Mouse (Mus musculus) thymus, adult 2 months (tissue): ENCODE results near the gene Tbkbp1. TPM values are rescaled to one million over a fixed set of nuclear protein-coding genes. Genes with fewer than 3 reads are reported as not detected.
A peak's percentile ranks its signal among the peaks of the same experiment; 100 is the strongest.

Source experiments
- DNase-seq: peaks from one replicate; pipeline ENCODE4 v3.0.0; 2021
- H3K27ac ChIP-seq: fragments of 200-500 bp; 2 replicates; pipeline ENCODE4 v1.5.1; 2012; ENCODE audit warnings: low read length, control low read depth; ENCODE audit not compliant: control insufficient read depth, insufficient read depth
- H3K27me3 ChIP-seq: fragments of 200-500 bp; 2 replicates; pipeline ENCODE4 v1.6.1; 2012; ENCODE audit warnings: mild to moderate bottlenecking, low read length, moderate library complexity, mixed read lengths; ENCODE audit not compliant: control insufficient read depth, insufficient read depth
- H3K36me3 ChIP-seq: fragments of 200-500 bp; 2 replicates; pipeline ENCODE4 v1.6.1; 2012; ENCODE audit warnings: mild to moderate bottlenecking, low read length, moderate library complexity; ENCODE audit not compliant: control insufficient read depth, insufficient read depth
- H3K4me1 ChIP-seq: fragments of 200-500 bp; replicated peaks from 2 replicates; pipeline ENCODE4 v1.6.1; 2012; ENCODE audit warnings: low read length; ENCODE audit not compliant: control insufficient read depth, insufficient read depth
- H3K4me3 ChIP-seq: fragments of 200-500 bp; 2 replicates; pipeline ENCODE4 v1.5.1; 2012; ENCODE audit warnings: mild to moderate bottlenecking, low read length, control low read depth, moderate library complexity; ENCODE audit not compliant: control insufficient read depth, insufficient read depth
- CTCF ChIP-seq: fragments of 200-500 bp; IDR thresholded peaks from 2 replicates; pipeline ENCODE4 v1.5.1; 2012; ENCODE audit warnings: mild to moderate bottlenecking, control low read depth, low read length, moderate library complexity, borderline replicate concordance; ENCODE audit not compliant: control insufficient read depth, poor library complexity, insufficient read depth; ENCODE audit errors: extremely low read depth
- POLR2A ChIP-seq: fragments of 200-500 bp; IDR thresholded peaks from 2 replicates; pipeline ENCODE4 v1.6.1; 2012; ENCODE audit warnings: mild to moderate bottlenecking, low read length, control low read depth, moderate library complexity; ENCODE audit not compliant: control insufficient read depth, poor library complexity, insufficient read depth; ENCODE audit errors: extremely low read depth
- WGBS: fragments of 180-500 bp; shearing (Covaris S2); methylation state at CpG from one replicate; pipeline ENCODE4 v1.1.7; 2018; 5-methylcytosine and 5-hydroxymethylcytosine counted together
- polyA plus RNA-seq: library from polyadenylated mRNA; depleted of rRNA; stranded (reverse); fragments of >200 nt; gene quantifications from 2 replicates; pipeline ENCODE4 v1.2.3, GENCODE M21; 2012; rRNA removed

Tbkbp1 gene
- 7.3 and 8.8 TPM in 2 replicates for polyA plus RNA-seq

DNA sequence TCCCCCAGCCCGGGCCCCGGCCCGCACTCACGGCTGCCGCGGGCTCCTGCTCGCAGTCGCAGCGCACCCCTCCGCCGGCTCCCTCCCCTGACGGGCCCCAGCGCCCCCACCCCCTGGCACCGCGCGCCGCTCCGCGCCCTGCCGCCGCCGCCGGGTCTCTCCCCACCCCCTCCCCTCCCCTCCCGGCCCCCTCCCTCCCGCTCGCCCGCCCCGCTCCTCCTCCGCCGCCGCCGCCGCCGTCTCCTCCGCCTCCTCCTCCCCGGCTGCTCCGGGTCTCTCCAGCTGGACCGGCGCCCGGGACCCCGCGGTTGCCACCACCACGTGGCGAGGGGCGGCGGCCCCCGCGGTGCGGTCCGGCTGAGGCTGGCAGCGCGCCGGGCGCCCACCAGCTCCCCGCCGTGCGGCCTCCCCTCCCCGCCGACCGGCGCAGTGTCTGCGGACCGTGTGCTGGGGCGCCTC is at the start of gene Tbkbp1:
Gene Tbkbp1 (minus strand): TSS at position 153 of the 459 bp plus-strand sequence.
- TF ChIP-seq POLR2A = no peak
- no peak for TF ChIP-seq CTCF
- Histone ChIP-seq H3K36me3 (no peaks in the 10 kb centered on the region), H3K27me3 (peaks cover 11% of the 10 kb centered on the region; the same call in 1 of the 2 replicates), H3K4me1 (peaks cover 14% of the 10 kb centered on the region), H3K27ac (no peak within 1 kb of the TSS), H3K4me3 (peak within 1 kb of the TSS; percentile 36)
- no peak for DNase-seq
- 1% methylated on average over 47 of the region's 64 CpGs for WGBS

- 92% methylated on average over 6 of the region's 6 CpGs for WGBS
- Histone ChIP-seq H3K27ac (no peak overlapping the region), H3K4me3 (no peak overlapping the region), H3K27me3 (no peaks in the 10 kb centered on the region), H3K36me3 (no peaks in the 10 kb centered on the region), H3K4me1 (no peaks in the 10 kb centered on the region)
- DNase-seq = no peak
- TF ChIP-seq CTCF = no peak
- no peak for TF ChIP-seq POLR2A
Measured at GRCm38 (mm10) chr11:97199519-97199918, 48.2 kb upstream of the Tbkbp1 start.

- no peaks in the 10 kb centered on the region for H3K4me1 ChIP-seq
- no peak overlapping the region for H3K4me3 ChIP-seq
- TF ChIP-seq CTCF (peak; percentile 51; the same call in 1 of the 2 replicates), POLR2A (no peak)
- 7% methylated on average over 5 of the region's 5 CpGs for WGBS
- H3K36me3 ChIP-seq = no peaks in the 10 kb centered on the region
- peak; percentile 74 for DNase-seq
- no peaks in the 10 kb centered on the region for H3K27me3 ChIP-seq
- H3K27ac ChIP-seq = no peak overlapping the region
Measured at GRCm38 (mm10) chr11:97198601-97199000, 47.3 kb upstream of the Tbkbp1 start.

DNA sequence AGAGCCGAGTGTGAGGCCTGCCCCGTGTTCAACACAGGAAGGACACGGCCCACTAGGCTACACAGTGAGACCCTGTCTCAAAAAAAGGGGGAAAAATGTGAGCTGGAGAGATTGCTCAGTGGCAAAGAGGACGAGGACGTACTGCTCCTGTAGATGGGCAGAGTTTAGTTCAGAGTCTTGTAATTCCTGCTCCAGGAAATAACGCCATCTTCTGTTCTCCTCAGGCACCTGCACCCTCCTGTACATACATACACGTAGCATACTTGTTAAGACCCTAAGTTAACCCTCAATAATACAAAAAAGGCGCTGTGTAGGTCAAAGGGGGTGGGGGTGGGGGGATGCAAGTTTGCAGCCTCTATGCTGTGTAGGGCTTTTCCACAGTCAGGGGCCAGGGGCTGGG is 45.7 kb upstream of the Tbkbp1 start:
- H3K4me3 ChIP-seq = no peak overlapping the region

DNA sequence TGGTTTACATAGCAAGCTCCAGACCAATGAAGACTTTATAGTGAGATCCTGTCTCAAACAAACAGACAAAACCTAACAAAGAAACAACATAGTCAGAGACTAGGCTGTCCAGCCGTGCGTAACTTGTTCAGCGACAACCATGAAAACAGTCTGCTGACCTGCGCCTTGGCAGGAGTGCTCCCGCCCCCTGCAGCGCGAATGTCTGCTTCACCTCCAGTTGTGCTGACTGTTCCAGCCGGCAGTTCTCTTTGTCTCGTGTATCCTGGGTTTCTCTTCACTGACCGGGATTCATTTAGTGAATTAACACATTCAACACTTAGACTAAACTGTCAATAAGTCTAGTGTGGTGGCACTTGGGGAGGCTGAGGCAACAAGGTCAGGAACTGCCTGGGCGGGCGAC is 45.2 kb upstream of the Tbkbp1 start:
- Histone ChIP-seq H3K27me3 (no peaks in the 10 kb centered on the region), H3K4me3 (no peak overlapping the region), H3K36me3 (no peaks in the 10 kb centered on the region), H3K4me1 (no peaks in the 10 kb centered on the region), H3K27ac (no peak overlapping the region)
- TF ChIP-seq CTCF = no peak
- no peak for TF ChIP-seq POLR2A
- WGBS = 89% methylated on average over 12 of the region's 12 CpGs
- DNase-seq = no peak

More for the DNA sequence above, 45.7 kb upstream of the Tbkbp1 start:
- no peak for TF ChIP-seq POLR2A
- TF ChIP-seq CTCF = no peak
- H3K27ac ChIP-seq = no peak overlapping the region
- H3K27me3 ChIP-seq = no peaks in the 10 kb centered on the region
- WGBS = 91% methylated on average over 8 of the region's 8 CpGs
- H3K4me1 ChIP-seq = no peaks in the 10 kb centered on the region
- DNase-seq = no peak
- H3K36me3 ChIP-seq = no peaks in the 10 kb centered on the region

GRCm38 (mm10) chr11:97192621-97192951 is 41.3 kb upstream of the Tbkbp1 start:
- Histone ChIP-seq H3K4me1 (peaks cover 2% of the 10 kb centered on the region; the same call in 1 of the 2 replicates), H3K27me3 (no peaks in the 10 kb centered on the region), H3K4me3 (no peak overlapping the region), H3K36me3 (no peaks in the 10 kb centered on the region), H3K27ac (no peak overlapping the region)
- no peak for DNase-seq
- TF ChIP-seq CTCF (no peak), POLR2A (no peak)
